Mouse (Mus musculus): Measurements from ENCODE around the gene Dop1b.

- no peak for TF ChIP-seq POLR2A (IDR thresholded peaks at IDR 0.05; ENCODE audit: extremely low read depth, insufficient read depth, low read length)
- TF ChIP-seq CTCF (IDR thresholded peaks at IDR 0.05; ENCODE audit: low read depth, low read length), result peak; percentile 60; the same call in 1 of the 2 replicates
Measured at GRCm38 (mm10) chr16:93746957-93747356, 35.3 kb downstream of the Dop1b start.
